26 mouse cellular contexts compared by ENCODE assay signal in genomic region chrX:58041865-58042264, GRCm38 (mm10). TPM values are rescaled to one million over a fixed set of nuclear protein-coding genes. Genes with fewer than 3 reads are reported as not detected.
"Had no signal": no experiment of that assay in that cellular context is flagged by ENCODE, and none has a peak within 500 bp of the region (broad histone marks: within the 10 kb centered on the region; RNA-seq: fewer than 3 reads in every experiment).

No protein-coding gene starts in this region.

- DNase-seq: gastrocnemius, adult 2 months; gastrocnemius, postnatal 10 days; gastrocnemius, postnatal 25 days; heart, adult 18-20 months; heart, postnatal 10 days; heart, postnatal 4 days; kidney, adult 18-20 months; kidney, adult 8-10 months; kidney, postnatal 10 days; kidney, postnatal 25 days; kidney, postnatal 4 days; left cerebral cortex, postnatal 4 days had no signal

RNA-seq across cellular contexts. Expression of gene Zic3, which starts 19.4 kb away (rescaled TPM):
- total RNA-seq: gastrocnemius, adult 2 months; gastrocnemius, postnatal 10 days; gastrocnemius, postnatal 25 days; gastrocnemius, postnatal 4 days; granulocyte monocyte progenitor cell, adult 5-6 weeks; heart, adult 18-20 months; heart, adult 8-10 months; heart, postnatal 10 days; heart, postnatal 25 days; heart, postnatal 4 days; liver, adult 2 months had no signal
- polyA plus RNA-seq: heart, embryonic 14.5 days; heart, embryonic 16.5 days; inflammation-experienced regulatory T-cells, adult 6 months; intestine, embryonic 15.5 days; intestine, postnatal 0 days; kidney, embryonic 14.5 days; kidney, embryonic 16.5 days; liver, adult 2 months; liver, embryonic 12.5 days; liver, embryonic 16.5 days had no signal
